In genomic region chr17:33951021-33951946, GRCm38 (mm10) we compare ENCODE assay signal across 8 mouse cellular contexts. TPM values are rescaled to one million over a fixed set of nuclear protein-coding genes. Genes with fewer than 3 reads are reported as not detected.
DNase-seq lines count a peak whose midpoint lies in the region; ATAC-seq and TF ChIP-seq lines count a peak whose summit lies in the region.

Gene B3galt4 (minus strand): TSS chr17:33951488.

- peak within 1 kb of the TSS; percentile 44 for H3K4me3 ChIP-seq in embryonic facial prominence, embryonic 12.5 days
- H3K4me3 ChIP-seq in liver, embryonic 11.5 days (ENCODE audit: low read depth, low read length) = peak within 1 kb of the TSS; percentile 85
- peak within 1 kb of the TSS; percentile 5 for H3K4me3 ChIP-seq in myocyte

- H3K9me3 ChIP-seq in embryonic facial prominence, embryonic 12.5 days = no peaks in the 10 kb centered on the region
- no peaks in the 10 kb centered on the region for H3K9me3 ChIP-seq in liver, embryonic 11.5 days (ENCODE audit: control insufficient read depth, low read length)

- no peaks in the 10 kb centered on the region for H3K27me3 ChIP-seq in embryonic facial prominence, embryonic 12.5 days
- no peaks in the 10 kb centered on the region for H3K27me3 ChIP-seq in liver, embryonic 11.5 days (replicated peaks; ENCODE audit: control insufficient read depth, insufficient read depth, low read length)
- H3K27me3 ChIP-seq in myocyte (ENCODE audit: control insufficient read depth, insufficient read depth, insufficient read length) = no peaks in the 10 kb centered on the region

- H3K79me2 ChIP-seq in myocyte (ENCODE audit: control insufficient read depth, insufficient read depth) = peaks cover 24% of the 10 kb centered on the region

- peaks cover 49% of the 10 kb centered on the region for H3K4me1 ChIP-seq in embryonic facial prominence, embryonic 12.5 days
- H3K4me1 ChIP-seq in liver, embryonic 11.5 days (replicated peaks; ENCODE audit: control insufficient read depth, insufficient read depth, low read length) = peaks cover 48% of the 10 kb centered on the region

- peak; percentile 72 to 75 for DNase-seq in B cell, adult 2 months
- peak; percentile 91 for DNase-seq in adrenal gland, postnatal 14 days
- DNase-seq in heart, adult 8-10 months (ENCODE audit: low spot score) = peak; percentile 74
- DNase-seq in kidney, adult 8-10 months = peak; percentile 65 to 67
- DNase-seq in liver, embryonic 11.5 days (ENCODE audit: low spot score) = peak; percentile 92
- peak; percentile 77 to 90 for DNase-seq in spleen, postnatal 4 days (ENCODE audit: low spot score in 2 of 2)

- H3K27ac ChIP-seq in embryonic facial prominence, embryonic 12.5 days = peak within 1 kb of the TSS; percentile 93
- peak within 1 kb of the TSS; percentile 90 for H3K27ac ChIP-seq in liver, embryonic 11.5 days (ENCODE audit: low read depth, low read length)

- peaks cover 60% of the 10 kb centered on the region for H3K36me3 ChIP-seq in embryonic facial prominence, embryonic 12.5 days
- peaks cover 38% of the 10 kb centered on the region for H3K36me3 ChIP-seq in liver, embryonic 11.5 days (ENCODE audit: control insufficient read depth, insufficient read depth, low read length)
- peaks cover 15% of the 10 kb centered on the region for H3K36me3 ChIP-seq in myocyte (ENCODE audit: control insufficient read depth, insufficient read depth)

- WGBS in embryonic facial prominence, embryonic 12.5 days = 1% methylated on average over 45 of the region's 45 CpGs
- WGBS in liver, embryonic 11.5 days = under 1% methylated on average over 45 of the region's 45 CpGs

- no peak within 1 kb of the TSS for H3ac ChIP-seq in myocyte (ENCODE audit: control insufficient read depth, insufficient read length)

- peak; percentile 71 for TF ChIP-seq POLR2A in myocyte (IDR thresholded peaks at IDR 0.05; ENCODE audit: insufficient read length, low read depth)

- H3K4me2 ChIP-seq in embryonic facial prominence, embryonic 12.5 days (replicated peaks) = peak within 1 kb of the TSS; percentile 87
- peak within 1 kb of the TSS; percentile 100 for H3K4me2 ChIP-seq in liver, embryonic 11.5 days
- peak within 1 kb of the TSS; percentile 78 for H3K4me2 ChIP-seq in myocyte (ENCODE audit: low read depth)

- H3K9ac ChIP-seq in embryonic facial prominence, embryonic 12.5 days = peak within 1 kb of the TSS; percentile 67
- peak within 1 kb of the TSS; percentile 97 for H3K9ac ChIP-seq in liver, embryonic 11.5 days (ENCODE audit: low read depth, low read length)

- peak; percentile 78 for ATAC-seq in embryonic facial prominence, embryonic 12.5 days (ENCODE audit: insufficient number of reproducible peaks, insufficient read depth, low FRiP score, low TSS enrichment)
- ATAC-seq in liver, embryonic 11.5 days (replicated peaks; ENCODE audit: low FRiP score) = peak; percentile 80

TF ChIP-seq in myocyte, 11 proteins besides CTCF, POLR2A, EP300 and RAD21:
- TF ChIP-seq MYOG (IDR thresholded peaks at IDR 0.05; ENCODE audit: control insufficient read depth in 1 of 3, insufficient read depth in 1 of 3, insufficient read length in 2 of 3, low read depth in 2 of 3) = peak in 2 of 3 experiments; percentile 80 to 89
- no peak for TF ChIP-seq E2F4 (IDR thresholded peaks at IDR 0.05; ENCODE audit: insufficient read depth)
- no peak for TF ChIP-seq TCF12 (IDR thresholded peaks at IDR 0.05; ENCODE audit: insufficient read depth, poor library complexity, severe bottlenecking)
- TF ChIP-seq SRF (IDR thresholded peaks at IDR 0.05; ENCODE audit: control insufficient read depth, insufficient read length, low read depth) = no peak
- peak; percentile 55 for TF ChIP-seq TCF3 (IDR thresholded peaks at IDR 0.05; ENCODE audit: insufficient read length, low read depth)
- TF ChIP-seq REST (IDR thresholded peaks at IDR 0.05; ENCODE audit: insufficient read depth, insufficient read length) = no peak
- peak in 2 of 3 experiments; percentile 88 to 90 for TF ChIP-seq MYOD1 (IDR thresholded peaks at IDR 0.05; ENCODE audit: control insufficient read depth in 1 of 3, insufficient read length in 2 of 3, low read depth in 2 of 3)
- peak; percentile 95 for TF ChIP-seq POLR2AphosphoS2 (IDR thresholded peaks at IDR 0.05; ENCODE audit: insufficient read length, low read depth)

RNA-seq across cellular contexts. Expression of gene B3galt4, which starts in this region (rescaled TPM):
- total RNA-seq in adrenal gland, postnatal 14 days (2021) = 3.2 and 6.2 TPM in 2 replicates
- 5.5 and 6.3 TPM in 2 replicates for polyA plus RNA-seq in embryonic facial prominence, embryonic 12.5 days (2016; fragmentation: Nextera tagmentation; extraction: Ambion mirVana)
- total RNA-seq in heart, adult 8-10 months (2022) = 1 to 10 TPM in 3 of 4 experiments, under 1 TPM in 1; 0.89 to 2.6 (median 1.6) TPM
- 2.9 and 3.5 TPM in 2 replicates for polyA plus RNA-seq in liver, embryonic 11.5 days (2014; fragmentation: Nextera tagmentation; extraction: Ambion mirVana)
- 1.2 TPM for polyA plus RNA-seq in myocyte (2012; fragmentation: generic; extraction: Trizol)

Comparison
In these comparisons a context has a peak if more than half of its experiments do, and no peak if none do; other contexts are left out.
1. Peak in every context shown above with its lines: DNase-seq, ATAC-seq, H3K4me3 ChIP-seq and H3K27ac ChIP-seq.
2. H3K4me3 ChIP-seq: peak in every context shown above with its lines; median percentile 85 in liver, embryonic 11.5 days; 44 in embryonic facial prominence, embryonic 12.5 days; 5 in myocyte.